Mouse (Mus musculus): ENCODE measurements around the gene Srpk1.
A peak's percentile ranks its signal among the peaks of the same experiment; 100 is the strongest.

The Srpk1 gene

GRCm38 (mm10) chr17:28613096-28613495, 9.4 kb downstream of the Srpk1 start:
- DNase-seq (ENCODE audit: low read depth, low spot score): no peak

GRCm38 (mm10) chr17:28612603-28613002, 9.9 kb downstream of the Srpk1 start:
- DNase-seq (ENCODE audit: low read depth, low spot score): no peak

- no peak for DNase-seq (ENCODE audit: low read depth, low spot score)
Observed at GRCm38 (mm10) chr17:28609543-28609942, 13.0 kb downstream of the Srpk1 start.

- no peak for DNase-seq (ENCODE audit: low read depth, low spot score)
Observed at GRCm38 (mm10) chr17:28601557-28602250, 20.8 kb downstream of the Srpk1 start.

- DNase-seq (ENCODE audit: low read depth, low spot score): no peak
Observed at GRCm38 (mm10) chr17:28600780-28601179, 21.7 kb downstream of the Srpk1 start.

- no peak for DNase-seq (ENCODE audit: low read depth, low spot score)
Observed at GRCm38 (mm10) chr17:28593965-28594364, 28.5 kb downstream of the Srpk1 start.

GRCm38 (mm10) chr17:28592998-28593397, 29.5 kb downstream of the Srpk1 start:
- DNase-seq (ENCODE audit: low read depth, low spot score): peak; percentile 54

- no peak for DNase-seq (ENCODE audit: low read depth, low spot score)
Observed at GRCm38 (mm10) chr17:28591476-28591875, 31.0 kb downstream of the Srpk1 start.

GRCm38 (mm10) chr17:28590596-28590995, 31.9 kb downstream of the Srpk1 start:
- DNase-seq (ENCODE audit: low read depth, low spot score): no peak

GRCm38 (mm10) chr17:28588591-28588990, 33.9 kb downstream of the Srpk1 start:
- no peak for DNase-seq (ENCODE audit: low read depth, low spot score)

GRCm38 (mm10) chr17:28586509-28586908, 36.0 kb downstream of the Srpk1 start:
- no peak for DNase-seq (ENCODE audit: low read depth, low spot score)

- DNase-seq (ENCODE audit: low read depth, low spot score): no peak
Observed at GRCm38 (mm10) chr17:28581056-28581455, 41.5 kb downstream of the Srpk1 start.

GRCm38 (mm10) chr17:28580396-28580795, 42.1 kb downstream of the Srpk1 start:
- no peak for DNase-seq (ENCODE audit: low read depth, low spot score)

- DNase-seq (ENCODE audit: low read depth, low spot score): no peak
Observed at GRCm38 (mm10) chr17:28575244-28576125, 47.0 kb downstream of the Srpk1 start, which contains the start of gene Lhfpl5. Gene Lhfpl5 (plus strand): TSS chr17:28575641.

- no peak for DNase-seq (ENCODE audit: low read depth, low spot score)
Observed at GRCm38 (mm10) chr17:28572941-28573340, 49.6 kb downstream of the Srpk1 start.

- no peak for DNase-seq (ENCODE audit: low read depth, low spot score)
Observed at GRCm38 (mm10) chr17:28572521-28572920, 50.0 kb downstream of the Srpk1 start.

- no peak for DNase-seq (ENCODE audit: low read depth, low spot score)
Observed at GRCm38 (mm10) chr17:28571868-28572267, 50.6 kb downstream of the Srpk1 start.

GRCm38 (mm10) chr17:28567541-28567940, 55.0 kb downstream of the Srpk1 start:
- no peak for DNase-seq (ENCODE audit: low read depth, low spot score)

GRCm38 (mm10) chr17:28565181-28565580, 57.3 kb downstream of the Srpk1 start:
- DNase-seq (ENCODE audit: low read depth, low spot score): no peak

GRCm38 (mm10) chr17:28561613-28562012, 60.9 kb downstream of the Srpk1 start:
- no peak for DNase-seq (ENCODE audit: low read depth, low spot score)

GRCm38 (mm10) chr17:28560598-28560997, 61.9 kb downstream of the Srpk1 start, which contains the start of gene Clps:
Gene Clps (minus strand): TSS chr17:28560766.
- no peak for DNase-seq (ENCODE audit: low read depth, low spot score)

GRCm38 (mm10) chr17:28557772-28558171, 64.7 kb downstream of the Srpk1 start:
- no peak for DNase-seq (ENCODE audit: low read depth, low spot score)
